Mouse (Mus musculus) ES-E14 (cell line): ENCODE results near the gene Shc1. TPM values are rescaled to one million over a fixed set of nuclear protein-coding genes. Genes with fewer than 3 reads are reported as not detected.

Source experiments
- DNase-seq: peaks from one replicate; pipeline ENCODE4 v3.0.0-alpha.2; 2013; ENCODE audit warnings: low read depth, low spot score
- H3K27ac ChIP-seq: 2 replicates; pipeline ENCODE4 v1.5.1; 2012; ENCODE audit warnings: low read depth, mild to moderate bottlenecking, low read length, moderate library complexity, mixed read lengths; ENCODE audit not compliant: poor library complexity, insufficient read depth, severe bottlenecking
- H3K36me3 ChIP-seq: 2 replicates; pipeline ENCODE4 v1.6.1; 2012; ENCODE audit warnings: mild to moderate bottlenecking, low read length, moderate library complexity, mixed read lengths; ENCODE audit not compliant: control insufficient read depth, poor library complexity, insufficient read depth, severe bottlenecking
- H3K4me1 ChIP-seq, 2 experiments: fragments of 150-350 bp in 1 of 2; sonication (generic) in 1 of 2; 2 replicates each; pipeline ENCODE4 v1.6.1; 2012; ENCODE audit warnings: low read length in 2 of 2, mild to moderate bottlenecking in 1 of 2, mixed read lengths in 1 of 2; ENCODE audit not compliant: control insufficient read depth in 2 of 2, insufficient read depth in 2 of 2, poor library complexity in 1 of 2
- H3K4me3 ChIP-seq, 2 experiments: fragments of 150-350 bp in 1 of 2; sonication (generic) in 1 of 2; 2 replicates each; pipeline ENCODE4 v1.5.1; 2012; ENCODE audit warnings: low read length in 2 of 2, low read depth in 1 of 2, mild to moderate bottlenecking in 1 of 2, mixed read lengths in 1 of 2; ENCODE audit not compliant: insufficient read depth in 1 of 2, poor library complexity in 1 of 2, severe bottlenecking in 1 of 2
- H3K9ac ChIP-seq: 2 replicates; pipeline ENCODE4 v1.6.1; 2012; ENCODE audit warnings: low read depth, mild to moderate bottlenecking, low read length, mixed read lengths; ENCODE audit not compliant: poor library complexity, insufficient read depth, severe bottlenecking
- H3K9me3 ChIP-seq: fragments of 150-350 bp; sonication (generic); 2 replicates; pipeline ENCODE4 v1.6.1; 2012; ENCODE audit warnings: low read depth, mild to moderate bottlenecking, low read length; ENCODE audit not compliant: control insufficient read depth, insufficient read depth
- CHD2 ChIP-seq: IDR thresholded peaks from 2 replicates; pipeline ENCODE4 v1.6.1; 2014; ENCODE audit warnings: mild to moderate bottlenecking, low read depth, low read length, inconsistent platforms
- HCFC1 ChIP-seq: IDR thresholded peaks from 2 replicates; pipeline ENCODE4 v1.6.1; 2012; ENCODE audit warnings: low read length, inconsistent platforms, borderline replicate concordance; ENCODE audit not compliant: insufficient read depth
- MAFK ChIP-seq: IDR thresholded peaks from 2 replicates; pipeline ENCODE4 v1.6.1; 2014; ENCODE audit warnings: mild to moderate bottlenecking, low read depth, low read length, inconsistent platforms; ENCODE audit not compliant: insufficient read depth
- ZC3H11A ChIP-seq: IDR thresholded peaks from 2 replicates; pipeline ENCODE4 v1.6.1; 2012; ENCODE audit warnings: low read depth, mild to moderate bottlenecking, inconsistent platforms, low read length, borderline replicate concordance
- ZNF384 ChIP-seq: IDR thresholded peaks from 2 replicates; pipeline ENCODE4 v1.6.1; 2012; ENCODE audit warnings: low read depth, low read length, inconsistent platforms
- in situ Hi-C, 2 experiments: fragments of 600-800 bp; cut with MboI; formaldehyde crosslinking; loops; one replicate each; pipeline ENCODE4 v1.15.1; 2025; ENCODE audit warnings: low sequenced_read_pairs in 2 of 2, inconsistent platforms in 1 of 2; ENCODE audit not compliant: unreplicated experiment in 2 of 2
- total RNA-seq: library from RNA; depleted of rRNA; stranded (reverse); fragments of 300-350 nt; gene quantifications from 2 replicates; pipeline ENCODE4 v1.2.3, GENCODE M21; 2012

The Shc1 gene
- total RNA-seq, 1 experiment, result 72.0 TPM

GRCm38 (mm10) chr3:89440691-89441090 is 22.4 kb downstream of the Shc1 start:
- TF ChIP-seq MAFK, result no peak
- TF ChIP-seq ZC3H11A, result no peak
- TF ChIP-seq HCFC1, result no peak
- TF ChIP-seq CHD2, result no peak
- no peak for TF ChIP-seq ZNF384
- Histone ChIP-seq H3K9me3 (no peaks in the 10 kb centered on the region), H3K4me3 (no peak overlapping the region), H3K36me3 (peaks cover 3% of the 10 kb centered on the region; the same call in 1 of the 2 replicates), H3K27ac (no peak overlapping the region), H3K9ac (no peak overlapping the region), H3K4me1 (peaks cover 3 to 11% of the 10 kb centered on the region in 2 experiments; a peak in 2 of 4 replicates)
- DNase-seq, result no peak
- in situ Hi-C loops, result no loop called here

- Histone ChIP-seq H3K36me3 (peaks cover 7% of the 10 kb centered on the region; the same call in 1 of the 2 replicates), H3K9me3 (no peaks in the 10 kb centered on the region), H3K4me1 (peaks cover 0 to 14% of the 10 kb centered on the region in 2 experiments; a peak in 2 of 4 replicates), H3K9ac (peak overlapping the region; percentile 42; the same call in 1 of the 2 replicates), H3K27ac (no peak overlapping the region), H3K4me3 (peak overlapping the region; percentile 45 to 46)
- in situ Hi-C loops, result no loop called here
- no peak for DNase-seq
- TF ChIP-seq ZNF384 (peak; percentile 82), ZC3H11A (no peak)
Observed at GRCm38 (mm10) chr3:89448720-89449537, 30.7 kb downstream of the Shc1 start.

GRCm38 (mm10) chr3:89449541-89449940 is 31.3 kb downstream of the Shc1 start:
- Histone ChIP-seq H3K9me3 (no peaks in the 10 kb centered on the region), H3K4me3 (peak overlapping the region; percentile 45 to 46), H3K36me3 (peaks cover 7% of the 10 kb centered on the region; the same call in 1 of the 2 replicates), H3K9ac (peak overlapping the region; percentile 42; the same call in 1 of the 2 replicates), H3K27ac (no peak overlapping the region), H3K4me1 (peaks cover 0 to 14% of the 10 kb centered on the region in 2 experiments; a peak in 2 of 4 replicates)
- no peak for TF ChIP-seq CHD2
- TF ChIP-seq HCFC1, result no peak
- TF ChIP-seq MAFK, result no peak
- 0 out of 2 replicates have a peak, but pooled peaks have one; percentile 3 for TF ChIP-seq ZC3H11A
- DNase-seq, result peak; percentile 98
- in situ Hi-C loops, result no loop called here

- H3K27ac ChIP-seq, result no peak overlapping the region
Observed at GRCm38 (mm10) chr3:89451916-89452315, 33.7 kb downstream of the Shc1 start.

More at GRCm38 (mm10) chr3:89451916-89452315, 33.7 kb downstream of the Shc1 start:
- Histone ChIP-seq H3K4me1 (peaks cover 0 to 18% of the 10 kb centered on the region in 2 experiments; a peak in 3 of 4 replicates), H3K9ac (no peak overlapping the region), H3K4me3 (no peak overlapping the region), H3K36me3 (no peaks in the 10 kb centered on the region), H3K9me3 (no peaks in the 10 kb centered on the region)
- TF ChIP-seq MAFK, result no peak
- TF ChIP-seq ZC3H11A, result no peak
- no peak for TF ChIP-seq HCFC1
- no peak for TF ChIP-seq CHD2
- TF ChIP-seq ZNF384, result no peak
- no peak for DNase-seq
- in situ Hi-C loops, result no loop called here
